Mouse (Mus musculus): ENCODE data around the gene Pabpn1.
"Not testable (repeated sequence)": the region's sequence is repeated elsewhere in the genome, so short reads cannot be mapped to it uniquely, and the experiment has no call there.

Gene Pabpn1

DNA sequence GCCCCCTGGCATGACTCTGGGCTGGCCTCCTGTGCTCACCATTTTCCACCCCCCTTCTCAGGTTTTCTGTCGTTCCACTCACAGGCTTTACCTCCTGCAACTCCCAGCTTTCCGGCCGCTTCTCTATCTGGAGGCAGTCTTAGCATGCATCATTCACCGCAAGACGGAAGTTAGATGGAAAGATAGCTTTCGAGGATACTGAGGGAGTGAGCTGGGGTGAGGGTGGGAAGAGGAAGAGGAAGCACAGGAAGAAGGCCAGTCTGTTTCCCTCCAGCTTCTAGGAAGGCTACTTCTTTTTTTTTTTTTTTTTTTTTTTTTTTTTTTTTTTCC, 44.5 kb downstream of the Pabpn1 start:
- DNase-seq (ENCODE audit: low spot score): no peak

DNA sequence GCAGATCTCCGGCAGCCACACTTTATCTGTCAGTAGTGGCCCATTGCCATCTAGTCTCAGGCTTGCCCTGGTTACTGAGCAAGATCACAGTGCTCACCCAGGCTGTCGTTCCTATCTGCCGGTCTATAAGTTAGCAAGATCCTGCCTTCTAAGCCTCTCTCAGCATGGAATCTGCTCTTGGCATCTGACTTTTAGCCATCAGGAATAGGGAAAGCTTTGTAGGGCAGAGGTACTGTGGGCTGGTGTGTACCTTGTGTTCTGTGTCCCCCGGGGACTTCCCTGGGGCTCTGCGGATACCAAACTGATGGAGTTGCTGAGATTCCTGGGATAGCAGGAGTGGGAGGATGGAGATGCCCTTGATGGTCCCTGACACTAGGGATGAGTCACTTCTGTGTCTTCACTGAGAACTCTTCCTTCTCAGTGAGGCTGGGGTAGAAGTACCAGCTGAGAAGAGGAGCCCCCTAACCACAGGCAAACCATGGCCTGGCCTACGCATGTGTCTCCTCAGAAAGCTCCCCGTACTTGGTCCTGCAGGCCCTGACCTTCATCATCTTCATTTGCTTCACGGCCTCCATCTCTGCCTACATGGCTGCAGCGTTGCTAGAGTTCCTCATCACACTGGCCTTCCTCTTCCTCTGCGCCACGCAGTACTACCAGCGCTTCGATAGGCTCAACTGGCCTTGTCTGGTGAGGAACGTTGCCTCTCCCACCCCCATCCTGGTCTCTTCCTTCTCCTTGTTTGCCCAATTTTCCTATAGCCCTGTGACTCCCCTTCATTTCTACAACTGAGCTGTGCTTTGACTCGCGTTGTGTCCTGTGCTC, 45.3 kb downstream of the Pabpn1 start:
- DNase-seq (ENCODE audit: low spot score): no peak

DNA sequence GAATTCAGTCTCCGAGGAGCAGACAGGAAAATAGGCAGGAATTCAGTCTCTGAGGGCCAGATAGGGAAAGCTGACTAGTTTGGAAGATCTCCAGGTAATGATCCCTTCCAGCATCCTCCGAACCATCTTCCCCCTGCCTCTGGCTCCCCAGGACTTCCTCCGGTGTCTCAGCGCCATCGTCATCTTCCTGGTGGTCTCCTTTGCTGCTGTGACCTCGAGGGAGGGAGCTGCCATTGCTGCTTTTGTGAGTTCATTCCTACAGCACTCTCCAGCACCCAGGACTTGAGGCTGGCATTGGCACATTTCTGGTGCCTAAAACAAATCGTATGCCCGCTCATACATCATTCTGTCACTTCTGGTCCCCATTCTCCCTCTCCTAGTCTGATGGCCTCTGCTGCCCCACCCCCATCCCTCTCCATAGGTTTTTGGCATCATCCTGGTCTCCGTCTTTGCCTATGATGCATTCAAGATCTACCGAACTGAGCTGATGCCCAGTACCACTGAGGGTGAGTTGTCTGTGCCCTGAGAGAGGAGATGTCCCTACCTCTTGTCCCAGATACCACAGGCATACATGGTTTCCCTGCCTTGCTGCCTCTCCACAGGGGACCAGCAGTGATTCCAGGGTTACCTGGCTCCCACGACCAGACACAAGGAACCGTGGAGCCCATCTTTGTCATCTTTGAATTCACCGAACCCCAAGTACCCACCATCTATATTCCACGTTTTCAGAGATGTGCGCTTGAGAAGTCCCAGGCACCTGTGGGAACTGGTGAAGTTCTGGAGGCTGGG, 46.3 kb downstream of the Pabpn1 start:
- no peak for DNase-seq (ENCODE audit: low spot score)

DNA sequence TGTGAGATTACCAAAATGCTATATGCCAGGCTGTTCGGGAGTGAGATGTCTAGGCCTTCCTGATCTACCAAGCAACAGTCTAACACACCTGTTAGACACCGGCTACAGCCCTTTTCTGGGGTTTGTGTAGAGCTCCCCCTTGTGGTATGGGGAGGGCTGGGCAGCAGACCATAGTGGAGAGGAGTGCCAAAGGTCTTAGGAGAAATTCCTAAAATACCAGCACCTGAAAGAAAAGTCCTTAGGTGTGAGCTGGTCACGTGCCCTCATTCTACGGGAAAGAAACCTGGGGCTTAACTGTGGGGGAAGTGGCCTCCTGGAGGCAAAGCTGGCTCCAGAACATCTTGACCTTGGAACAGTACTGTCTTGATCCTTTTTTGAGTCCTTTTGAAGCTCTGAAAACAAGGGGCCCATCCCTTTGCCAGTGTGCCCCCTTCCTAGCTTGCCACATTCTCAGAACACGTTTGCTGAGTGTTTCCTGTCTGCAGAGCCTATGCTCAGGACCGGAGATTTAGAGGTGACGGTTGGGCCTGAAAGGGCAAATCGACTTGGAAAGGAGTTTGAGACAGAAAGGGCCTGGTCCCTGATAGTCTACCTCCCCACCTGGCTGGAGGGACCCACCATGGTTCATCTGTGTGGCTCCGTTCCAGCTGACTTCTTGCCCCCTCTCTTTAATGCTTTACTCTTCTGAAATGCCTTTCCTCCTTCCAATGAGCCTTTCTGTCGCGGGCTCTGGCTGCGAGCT, 47.3 kb downstream of the Pabpn1 start:
- peak; percentile 44 for DNase-seq (ENCODE audit: low spot score)

DNA sequence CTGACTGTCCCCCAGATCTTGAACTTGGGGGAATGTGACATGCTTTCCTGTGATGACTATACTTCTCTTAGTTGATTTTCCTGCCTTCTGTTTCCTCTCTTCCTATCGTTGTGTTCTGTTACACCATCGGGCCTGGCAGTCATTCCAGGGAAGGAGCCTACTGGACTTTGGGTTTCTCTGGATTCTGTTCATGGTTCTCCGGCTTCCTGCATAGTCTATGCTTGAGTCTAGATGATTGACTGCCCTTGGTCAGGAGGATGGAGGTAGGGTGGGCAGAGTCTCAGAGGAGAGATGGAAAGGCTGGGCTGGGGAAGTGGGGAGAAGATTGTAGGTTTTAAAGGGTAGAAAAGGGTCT, 47.9 kb downstream of the Pabpn1 start:
- DNase-seq (ENCODE audit: low spot score): no peak

DNA sequence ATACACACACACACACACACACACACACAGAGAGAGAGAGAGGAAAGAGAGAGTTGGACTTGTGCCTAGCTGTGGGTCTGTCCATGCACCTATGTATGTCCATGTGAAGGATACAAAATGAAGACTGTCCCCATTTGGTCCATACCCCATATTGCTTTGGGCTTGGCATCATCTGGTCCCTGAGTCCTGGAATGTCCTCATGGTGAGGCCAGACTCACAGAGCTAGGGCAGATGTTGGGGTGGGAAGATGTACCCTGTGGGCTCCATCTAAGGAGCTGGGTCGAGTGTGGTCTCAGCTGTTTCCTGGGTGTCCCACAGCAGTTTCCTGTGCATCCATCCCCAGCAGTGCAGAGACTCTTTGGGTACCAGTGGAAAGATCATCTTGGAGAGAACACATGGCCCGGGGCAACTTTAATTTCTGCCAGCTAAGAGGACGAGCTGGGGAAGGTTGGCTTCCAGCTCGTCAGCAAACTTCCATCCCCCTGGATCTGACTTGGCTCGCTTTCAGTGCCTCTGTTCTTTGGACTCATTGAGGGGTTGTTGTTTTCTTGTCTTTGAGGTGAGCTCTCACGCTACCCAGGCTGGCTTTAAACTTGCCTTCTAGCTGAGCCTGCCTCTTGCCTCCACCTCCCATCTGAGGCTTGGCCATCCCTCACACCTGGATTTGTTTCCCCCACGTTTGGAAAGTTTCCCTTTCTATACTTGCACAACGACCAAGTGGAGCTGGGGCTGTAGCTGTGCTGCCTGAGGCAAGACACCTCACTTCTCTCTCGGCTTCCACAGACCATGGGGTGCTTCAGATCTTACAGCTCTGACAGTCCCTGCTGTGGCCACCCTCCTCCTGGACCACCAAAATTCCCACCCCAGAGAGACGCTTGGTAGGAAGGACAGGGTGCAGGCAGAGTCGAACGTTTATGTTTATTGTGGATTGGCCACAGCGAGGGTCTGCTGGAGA, 49.0 kb downstream of the Pabpn1 start:
- no peak for DNase-seq (ENCODE audit: low spot score)

DNA sequence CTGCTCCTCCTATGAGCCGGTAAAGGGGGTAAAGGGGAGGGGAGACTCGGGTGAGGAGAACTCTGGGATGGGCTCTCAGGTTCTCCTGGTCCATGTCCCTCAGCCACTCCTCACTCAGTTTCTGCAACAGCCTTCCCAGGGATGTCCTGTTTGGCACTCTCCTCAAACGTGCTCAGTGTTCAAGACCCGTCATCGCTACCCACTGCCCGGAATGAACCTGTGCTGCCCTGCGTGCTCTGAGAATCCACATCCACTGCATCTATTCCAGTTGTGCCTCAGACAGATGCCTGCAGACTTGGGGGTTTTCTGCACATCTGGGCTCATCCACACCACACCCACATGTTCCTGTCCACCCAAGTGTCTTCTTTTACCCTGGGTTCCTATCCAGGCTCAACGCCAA, 50.2 kb downstream of the Pabpn1 start:
- DNase-seq (ENCODE audit: low spot score): no peak

DNA sequence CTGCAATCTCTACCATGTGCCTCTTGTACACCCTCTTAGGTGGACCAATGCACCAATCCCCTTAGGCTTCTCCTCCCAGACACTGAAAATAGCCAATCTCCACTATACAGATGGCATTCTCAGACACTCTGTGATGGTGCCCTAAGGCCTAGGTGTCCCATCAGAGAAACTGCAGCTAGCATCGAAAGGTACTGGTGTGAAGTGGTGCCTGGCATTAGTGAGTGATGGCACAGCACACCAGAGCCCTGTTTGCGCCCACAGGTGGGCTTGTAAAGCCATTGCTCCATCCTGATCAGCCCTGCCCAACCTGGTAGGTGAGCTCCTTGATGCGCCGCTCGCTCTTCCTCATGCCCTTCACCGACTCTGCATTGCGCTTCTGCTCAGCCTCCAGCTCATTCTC, 51.7 kb downstream of the Pabpn1 start:
- no peak for DNase-seq (ENCODE audit: low spot score)

DNA sequence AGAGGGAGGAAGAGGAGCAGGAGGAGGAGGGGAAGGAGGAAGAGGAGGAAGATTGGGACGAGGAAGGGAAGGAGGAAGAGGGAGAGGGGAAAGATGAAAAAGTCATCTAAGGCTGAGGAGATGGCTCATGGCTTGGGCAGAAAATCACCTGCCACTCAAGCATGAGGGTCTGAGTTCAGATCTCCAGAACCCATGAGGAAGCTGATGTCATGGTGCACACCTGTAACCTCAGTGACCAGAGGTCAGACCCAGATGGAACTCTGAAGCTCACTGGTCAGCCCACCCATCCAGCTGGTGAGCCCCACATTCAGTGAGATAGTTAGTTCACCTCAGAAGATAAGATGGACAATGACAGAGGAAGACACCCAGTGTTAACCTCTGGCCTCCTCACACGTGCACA, 52.6 kb downstream of the Pabpn1 start:
- no peak for DNase-seq (ENCODE audit: low spot score)

DNA sequence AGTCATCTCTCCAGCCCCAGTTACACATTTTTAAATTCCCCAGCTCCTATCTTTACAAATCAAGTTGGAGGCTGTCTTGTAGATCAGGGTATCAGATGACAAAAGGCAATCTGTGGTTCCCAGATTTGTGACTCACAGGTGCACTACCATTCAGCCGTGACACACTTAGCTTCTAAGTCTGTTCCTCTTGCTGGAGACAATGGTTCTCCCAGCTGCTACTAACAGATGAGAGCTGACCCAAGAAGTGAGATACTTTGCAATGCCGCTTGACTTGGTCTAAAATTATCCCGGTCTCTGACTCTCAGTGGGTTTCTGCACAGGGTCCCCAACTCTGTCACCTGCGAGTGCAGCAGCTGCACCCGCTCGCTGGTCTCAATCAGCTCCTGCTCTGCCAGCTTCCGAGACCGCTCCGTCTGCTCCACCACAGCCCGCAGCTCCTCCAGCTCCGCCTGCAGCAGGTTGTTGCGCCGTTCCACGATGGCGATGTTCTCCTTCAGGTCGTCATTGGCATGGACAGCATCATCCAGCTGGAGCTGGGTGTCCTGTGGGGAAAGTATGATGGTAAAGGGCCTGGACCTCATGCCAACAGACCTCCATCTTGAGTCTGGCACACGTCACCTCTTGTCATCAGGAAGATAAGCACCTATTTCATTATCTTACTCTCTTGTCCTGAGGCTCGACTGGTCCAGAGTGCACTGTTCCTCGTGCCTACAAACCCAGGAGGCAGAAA, 53.8 kb downstream of the Pabpn1 start:
- no peak for DNase-seq (ENCODE audit: low spot score)

DNA sequence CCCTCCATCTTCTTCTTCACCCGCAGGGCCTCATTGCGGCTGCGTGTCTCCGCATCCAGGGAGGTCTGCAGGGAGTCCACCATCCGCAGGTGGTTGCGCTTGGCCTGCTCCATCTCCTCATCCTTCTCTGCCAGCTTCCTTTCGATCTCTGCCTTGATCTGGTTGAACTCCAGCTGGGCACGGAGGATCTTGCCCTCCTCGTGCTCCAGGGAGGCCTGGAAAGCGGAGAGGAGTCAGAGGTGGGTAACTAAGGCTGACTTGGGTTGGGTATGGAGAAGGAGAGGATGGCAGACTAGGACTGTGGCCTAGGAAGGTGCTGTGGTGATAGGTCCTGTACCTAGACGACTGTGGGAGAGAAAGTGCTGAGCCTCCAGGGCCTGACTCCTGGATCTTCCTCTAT, 54.7 kb downstream of the Pabpn1 start:
- not testable (repeated sequence) for DNase-seq (ENCODE audit: low spot score)

Data from left cerebral cortex, adult 11 months (tissue).